Mouse (Mus musculus): ENCODE measurements at regions not wholly inside any gene's neighbourhood (a gene's known extent, or its start where the extent isn't known, plus 50 kb on each side); places are given as distances from the start of the nearest gene placed in this dataset.
A peak's percentile ranks its signal among the peaks of the same experiment; 100 is the strongest.
"Not testable (repeated sequence)": the region's sequence is repeated elsewhere in the genome, so short reads cannot be mapped to it uniquely, and the experiment has no call there.

- peak; percentile 49; the same call in 1 of the 2 replicates for ATAC-seq (ENCODE audit: low FRiP score)
These were observed 754.0 kb upstream of the Slc39a10 start for GRCm38 (mm10) chr1:47646681-47647080.

DNA sequence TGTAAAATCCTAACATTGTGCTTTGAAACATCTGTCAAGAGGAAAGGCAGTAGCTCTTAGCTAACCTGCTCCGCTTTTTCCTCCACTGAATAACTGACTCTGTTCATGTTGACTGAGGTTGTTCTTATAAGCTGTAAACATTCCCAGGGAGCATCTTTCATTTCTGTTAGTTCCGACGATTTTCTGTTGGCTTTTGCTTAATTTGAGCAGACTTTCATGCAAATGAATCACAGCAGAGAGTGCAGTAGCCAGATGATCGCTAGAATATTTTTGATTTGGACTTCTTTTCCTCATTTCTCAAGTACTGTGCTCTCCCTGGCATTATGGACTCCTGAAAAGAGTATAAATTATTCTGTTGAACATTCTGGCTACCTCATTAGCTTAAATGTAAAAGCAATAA lies 713.9 kb upstream of the Slc39a10 start:
- Histone ChIP-seq H3K9ac (no peak overlapping the region), H3K27ac (no peak overlapping the region), H3K4me3 (no peak overlapping the region), H3K36me3 (no peaks in the 10 kb centered on the region), H3K27me3 (no peaks in the 10 kb centered on the region), H3K9me3 (no peaks in the 10 kb centered on the region), H3K4me1 (replicated peaks) (0 out of 2 replicates have a peak, but pooled peaks cover 3% of the 10 kb centered on the region), H3K4me2 (no peak overlapping the region)
- no peak for ATAC-seq (ENCODE audit: low FRiP score)
- 84% methylated on average over 4 of the region's 4 CpGs for WGBS

More at GRCm38 (mm10) chr1:47646681-47647080, 754.0 kb upstream of the Slc39a10 start:
- Histone ChIP-seq H3K9me3 (no peaks in the 10 kb centered on the region), H3K4me2 (no peak overlapping the region), H3K9ac (no peak overlapping the region), H3K27me3 (no peaks in the 10 kb centered on the region), H3K27ac (no peak overlapping the region), H3K4me1 (replicated peaks) (no peaks in the 10 kb centered on the region), H3K36me3 (no peaks in the 10 kb centered on the region), H3K4me3 (no peak overlapping the region)
- WGBS = 39% methylated on average over 4 of the region's 4 CpGs

DNA sequence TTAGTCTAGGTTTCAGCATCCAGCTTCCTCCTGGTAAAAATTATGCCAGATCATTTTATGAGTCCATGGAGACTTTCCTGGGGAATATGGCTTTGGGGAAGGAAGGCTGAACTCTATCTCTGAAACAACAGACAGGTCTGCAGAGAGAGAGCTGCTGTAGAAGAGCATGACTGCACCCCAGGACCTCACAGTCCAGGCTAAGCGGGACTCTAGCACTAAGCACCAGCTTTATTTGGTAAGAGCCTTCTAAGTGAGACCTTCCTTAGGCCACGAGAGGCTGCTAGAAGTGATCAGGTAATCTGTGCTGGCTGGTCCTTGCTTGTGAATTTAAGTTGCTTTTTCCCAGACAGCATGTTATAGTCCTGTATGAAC lies 711.3 kb upstream of the Slc39a10 start:
- no peak overlapping the region for H3K9ac ChIP-seq
- H3K27me3 ChIP-seq = no peaks in the 10 kb centered on the region
- H3K36me3 ChIP-seq = no peaks in the 10 kb centered on the region
- H3K4me3 ChIP-seq = no peak overlapping the region
- ATAC-seq (ENCODE audit: low FRiP score) = no peak
- no peak overlapping the region for H3K4me2 ChIP-seq
- H3K4me1 ChIP-seq (replicated peaks) = 0 out of 2 replicates have a peak, but pooled peaks cover 3% of the 10 kb centered on the region
- WGBS = 64% methylated on average over 2 of the region's 2 CpGs
- H3K9me3 ChIP-seq = no peaks in the 10 kb centered on the region
- no peak overlapping the region for H3K27ac ChIP-seq

DNA sequence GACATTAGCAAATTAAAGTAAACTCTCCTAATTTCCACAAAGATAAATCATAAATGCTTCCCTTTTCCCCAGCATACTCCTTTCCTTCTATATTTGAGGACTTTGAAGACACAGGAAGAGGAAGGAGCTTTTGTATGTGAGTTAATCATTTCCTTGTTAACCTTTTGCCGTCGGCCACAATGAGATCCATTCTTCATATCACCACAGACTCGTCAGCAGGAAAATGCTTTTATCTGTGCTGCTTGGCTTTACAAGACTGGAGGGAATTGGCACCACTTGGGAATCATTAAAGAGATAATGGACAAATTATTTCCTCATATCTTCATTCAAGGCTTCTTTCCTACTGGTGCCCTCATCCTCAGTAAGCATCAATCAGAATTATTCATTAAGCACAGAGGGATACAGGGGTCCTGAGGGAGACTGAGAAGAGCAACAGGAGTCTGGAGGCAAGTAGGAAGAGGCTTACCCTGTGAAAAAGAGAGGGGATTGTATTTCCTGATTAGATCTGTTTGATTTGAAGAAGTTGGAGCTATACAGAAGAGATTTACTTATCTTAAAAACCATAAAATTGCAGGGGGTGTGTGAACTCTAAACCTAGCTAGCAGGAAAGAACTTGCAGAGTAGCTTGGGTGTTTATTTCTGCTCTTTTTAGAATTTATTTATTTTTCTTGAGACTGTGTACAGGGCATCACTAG lies 710.8 kb upstream of the Slc39a10 start:
- WGBS = 10% methylated on average over 3 of the region's 3 CpGs
- Histone ChIP-seq H3K9me3 (no peaks in the 10 kb centered on the region), H3K4me1 (replicated peaks) (0 out of 2 replicates have a peak, but pooled peaks cover 3% of the 10 kb centered on the region), H3K27ac (no peak overlapping the region), H3K4me3 (no peak overlapping the region), H3K9ac (no peak overlapping the region), H3K36me3 (no peaks in the 10 kb centered on the region), H3K27me3 (no peaks in the 10 kb centered on the region), H3K4me2 (no peak overlapping the region)
- no peak for ATAC-seq (ENCODE audit: low FRiP score)

- H3K27ac ChIP-seq; H3K4me2 ChIP-seq; H3K36me3 ChIP-seq; H3K4me3 ChIP-seq; H3K4me1 ChIP-seq (replicated peaks); H3K9me3 ChIP-seq; H3K9ac ChIP-seq; ATAC-seq (ENCODE audit: low FRiP score); H3K27me3 ChIP-seq: not testable (repeated sequence)
- WGBS = 100% methylated on average over 2 of the region's 4 CpGs
These were observed 701.0 kb upstream of the Slc39a10 start for GRCm38 (mm10) chr1:47593641-47594040.

DNA sequence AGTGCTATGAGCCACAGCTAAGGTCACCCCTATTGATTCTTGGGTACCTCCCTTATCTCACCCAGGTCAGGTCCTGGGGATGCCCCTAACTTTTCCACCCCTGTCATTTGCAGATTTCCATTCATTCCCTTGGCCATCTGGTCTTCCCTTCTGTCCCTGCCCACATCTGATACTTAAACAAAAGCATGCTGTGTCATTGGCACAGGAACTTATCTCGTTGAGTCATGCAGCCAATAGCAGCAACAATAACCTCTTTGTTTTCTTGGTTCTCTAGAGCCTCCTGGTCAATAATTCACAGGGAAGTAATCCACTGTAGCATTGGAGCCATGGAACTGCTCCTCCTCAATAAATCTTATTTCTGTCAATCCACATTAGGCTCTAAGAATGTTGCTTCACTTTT lies 653.0 kb upstream of the Slc39a10 start:
- WGBS = 31% methylated on average over 1 of the region's 1 CpGs

DNA sequence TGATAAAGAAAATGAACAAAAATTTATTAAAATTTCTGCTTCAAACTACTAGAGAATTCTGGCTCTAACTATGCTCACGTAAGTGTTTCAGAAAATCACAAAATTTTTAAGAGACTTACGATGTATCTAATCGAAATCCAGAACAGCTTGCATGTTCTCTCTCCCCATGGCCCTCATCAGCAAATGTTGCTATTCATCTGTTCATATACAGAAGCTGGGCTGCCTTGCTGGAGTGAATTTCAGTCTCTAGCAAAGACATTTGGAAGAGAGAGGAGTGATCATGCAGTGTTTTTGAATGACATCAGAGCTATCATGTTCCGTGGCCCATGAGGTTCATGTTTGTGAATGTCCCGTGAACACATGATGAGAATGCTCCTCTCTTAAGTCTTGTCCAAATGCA lies 618.8 kb upstream of the Slc39a10 start:
- no peak overlapping the region for H3K9ac ChIP-seq
- H3K27ac ChIP-seq = no peak overlapping the region
- no peak overlapping the region for H3K4me3 ChIP-seq
- no peak for ATAC-seq (ENCODE audit: low FRiP score)
- no peak overlapping the region for H3K4me2 ChIP-seq
- H3K36me3 ChIP-seq = no peaks in the 10 kb centered on the region
- H3K4me1 ChIP-seq (replicated peaks) = no peaks in the 10 kb centered on the region
- no peaks in the 10 kb centered on the region for H3K27me3 ChIP-seq
- WGBS = 84% methylated on average over 5 of the region's 5 CpGs
- H3K9me3 ChIP-seq = no peaks in the 10 kb centered on the region

More for the DNA sequence above, 653.0 kb upstream of the Slc39a10 start:
- Histone ChIP-seq H3K27ac (no peak overlapping the region), H3K4me1 (replicated peaks) (no peaks in the 10 kb centered on the region), H3K36me3 (no peaks in the 10 kb centered on the region), H3K9ac (no peak overlapping the region), H3K27me3 (no peaks in the 10 kb centered on the region), H3K4me3 (no peak overlapping the region), H3K9me3 (no peaks in the 10 kb centered on the region), H3K4me2 (no peak overlapping the region)
- no peak for ATAC-seq (ENCODE audit: low FRiP score)

DNA sequence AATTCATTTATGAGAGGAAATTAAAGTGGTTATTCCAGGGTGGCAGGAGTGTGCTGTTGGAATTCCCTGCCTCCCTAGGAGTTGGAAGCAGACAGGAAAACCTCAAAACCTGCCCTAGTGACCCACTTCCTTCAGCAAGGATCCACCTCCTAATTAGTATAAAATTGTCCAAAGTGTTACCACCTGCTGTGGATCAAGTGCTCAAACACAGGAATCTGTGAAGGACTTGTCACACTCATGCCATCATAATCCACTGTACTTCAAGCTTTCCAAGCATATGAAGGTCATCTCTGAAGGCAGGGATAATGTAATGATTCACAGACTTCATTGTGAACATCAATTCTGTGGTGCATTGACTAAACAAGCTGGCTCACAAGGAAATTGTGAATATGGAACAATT lies 615.1 kb upstream of the Slc39a10 start:
- no peaks in the 10 kb centered on the region for H3K4me1 ChIP-seq (replicated peaks)
- no peaks in the 10 kb centered on the region for H3K27me3 ChIP-seq
- no peaks in the 10 kb centered on the region for H3K9me3 ChIP-seq
- H3K36me3 ChIP-seq = no peaks in the 10 kb centered on the region
- no peak overlapping the region for H3K4me3 ChIP-seq
- ATAC-seq (ENCODE audit: low FRiP score) = no peak
- no peak overlapping the region for H3K27ac ChIP-seq
- H3K4me2 ChIP-seq = no peak overlapping the region
- H3K9ac ChIP-seq = no peak overlapping the region

DNA sequence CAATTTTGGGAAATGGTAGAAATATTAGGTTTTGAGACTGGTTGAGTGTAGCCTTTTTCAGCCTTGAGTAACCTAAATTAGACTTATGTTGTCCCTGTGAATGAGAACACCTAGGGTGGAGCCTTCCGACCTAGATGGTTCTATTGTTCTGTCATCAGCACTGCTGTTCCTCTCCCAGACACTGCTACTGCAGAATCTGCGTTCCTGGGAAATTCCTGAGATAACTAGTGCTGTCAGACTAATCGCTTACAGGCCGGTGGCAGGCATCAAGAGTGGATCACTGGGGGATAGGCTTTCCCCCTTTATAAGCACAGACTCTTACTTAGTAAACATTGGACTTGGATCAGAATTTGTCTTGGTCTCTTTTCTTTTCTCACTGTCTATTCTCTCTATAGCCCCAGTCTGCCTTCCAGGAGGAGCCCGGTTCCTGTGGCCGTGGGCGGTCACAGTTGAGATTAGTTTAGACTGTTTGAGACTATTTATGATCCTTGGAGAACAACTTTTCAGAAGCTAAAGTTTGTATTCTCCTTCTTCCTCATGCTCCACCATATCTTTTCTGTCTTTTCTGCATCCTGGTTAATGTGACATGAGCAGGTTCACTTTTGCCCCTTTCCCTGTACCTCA lies 596.0 kb upstream of the Slc39a10 start:
- Histone ChIP-seq H3K36me3 (no peaks in the 10 kb centered on the region), H3K4me3 (no peak overlapping the region), H3K4me1 (replicated peaks) (no peaks in the 10 kb centered on the region), H3K9me3 (no peaks in the 10 kb centered on the region), H3K27ac (no peak overlapping the region), H3K9ac (no peak overlapping the region), H3K4me2 (no peak overlapping the region), H3K27me3 (no peaks in the 10 kb centered on the region)
- no peak for ATAC-seq (ENCODE audit: low FRiP score)
- 75% methylated on average over 7 of the region's 7 CpGs for WGBS

DNA sequence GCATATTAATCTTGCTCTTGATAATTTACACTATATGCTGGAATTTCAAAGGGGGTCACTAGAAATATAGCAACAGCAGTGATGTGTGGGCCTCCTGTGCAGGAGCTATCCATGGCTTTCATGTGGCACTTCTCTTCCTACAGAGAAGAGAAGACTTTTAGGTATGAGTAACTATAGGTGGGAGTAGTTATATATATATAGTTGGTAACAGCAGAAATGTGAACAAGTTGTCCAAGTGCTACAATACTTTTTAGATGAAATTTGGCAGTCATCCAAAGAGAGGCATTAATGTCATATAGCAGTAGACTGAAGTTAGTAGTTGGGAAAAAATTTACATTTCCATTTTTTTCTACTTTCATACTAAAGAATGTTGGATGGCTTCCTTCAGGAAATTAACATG lies 593.4 kb upstream of the Slc39a10 start:
- H3K27ac ChIP-seq = no peak overlapping the region
- H3K4me1 ChIP-seq (replicated peaks) = no peaks in the 10 kb centered on the region
- no peaks in the 10 kb centered on the region for H3K9me3 ChIP-seq
- H3K4me2 ChIP-seq = no peak overlapping the region
- H3K36me3 ChIP-seq = no peaks in the 10 kb centered on the region
- H3K4me3 ChIP-seq = no peak overlapping the region
- H3K27me3 ChIP-seq = no peaks in the 10 kb centered on the region
- no peak overlapping the region for H3K9ac ChIP-seq
- ATAC-seq (ENCODE audit: low FRiP score) = no peak

- Histone ChIP-seq H3K27me3 (no peaks in the 10 kb centered on the region), H3K4me1 (replicated peaks) (no peaks in the 10 kb centered on the region), H3K9ac (no peak overlapping the region), H3K36me3 (no peaks in the 10 kb centered on the region), H3K9me3 (no peaks in the 10 kb centered on the region), H3K27ac (no peak overlapping the region), H3K4me2 (no peak overlapping the region), H3K4me3 (no peak overlapping the region)
- ATAC-seq (ENCODE audit: low FRiP score) = no peak
- 94% methylated on average over 1 of the region's 1 CpGs for WGBS
These were observed 586.4 kb upstream of the Slc39a10 start for GRCm38 (mm10) chr1:47479059-47479458.

GRCm38 (mm10) chr1:47466573-47467253 lies 574.1 kb upstream of the Slc39a10 start:
- no peaks in the 10 kb centered on the region for H3K9me3 ChIP-seq
- H3K27ac ChIP-seq = no peak overlapping the region
- H3K4me3 ChIP-seq = no peak overlapping the region
- ATAC-seq (ENCODE audit: low FRiP score) = peak; percentile 73
- H3K36me3 ChIP-seq = no peaks in the 10 kb centered on the region
- H3K27me3 ChIP-seq = no peaks in the 10 kb centered on the region
- no peaks in the 10 kb centered on the region for H3K4me1 ChIP-seq (replicated peaks)
- no peak overlapping the region for H3K4me2 ChIP-seq
- H3K9ac ChIP-seq = no peak overlapping the region
- 77% methylated on average over 9 of the region's 9 CpGs for WGBS
